Mouse (Mus musculus): ENCODE results near the gene Zc3hc1. TPM values are rescaled to one million over a fixed set of nuclear protein-coding genes. Genes with fewer than 3 reads are reported as not detected.

Gene Zc3hc1
- 69.4 and 78.3 TPM in 2 replicates for polyA plus RNA-seq (2014; fragmentation: Nextera tagmentation; extraction: Ambion mirVana)

DNA sequence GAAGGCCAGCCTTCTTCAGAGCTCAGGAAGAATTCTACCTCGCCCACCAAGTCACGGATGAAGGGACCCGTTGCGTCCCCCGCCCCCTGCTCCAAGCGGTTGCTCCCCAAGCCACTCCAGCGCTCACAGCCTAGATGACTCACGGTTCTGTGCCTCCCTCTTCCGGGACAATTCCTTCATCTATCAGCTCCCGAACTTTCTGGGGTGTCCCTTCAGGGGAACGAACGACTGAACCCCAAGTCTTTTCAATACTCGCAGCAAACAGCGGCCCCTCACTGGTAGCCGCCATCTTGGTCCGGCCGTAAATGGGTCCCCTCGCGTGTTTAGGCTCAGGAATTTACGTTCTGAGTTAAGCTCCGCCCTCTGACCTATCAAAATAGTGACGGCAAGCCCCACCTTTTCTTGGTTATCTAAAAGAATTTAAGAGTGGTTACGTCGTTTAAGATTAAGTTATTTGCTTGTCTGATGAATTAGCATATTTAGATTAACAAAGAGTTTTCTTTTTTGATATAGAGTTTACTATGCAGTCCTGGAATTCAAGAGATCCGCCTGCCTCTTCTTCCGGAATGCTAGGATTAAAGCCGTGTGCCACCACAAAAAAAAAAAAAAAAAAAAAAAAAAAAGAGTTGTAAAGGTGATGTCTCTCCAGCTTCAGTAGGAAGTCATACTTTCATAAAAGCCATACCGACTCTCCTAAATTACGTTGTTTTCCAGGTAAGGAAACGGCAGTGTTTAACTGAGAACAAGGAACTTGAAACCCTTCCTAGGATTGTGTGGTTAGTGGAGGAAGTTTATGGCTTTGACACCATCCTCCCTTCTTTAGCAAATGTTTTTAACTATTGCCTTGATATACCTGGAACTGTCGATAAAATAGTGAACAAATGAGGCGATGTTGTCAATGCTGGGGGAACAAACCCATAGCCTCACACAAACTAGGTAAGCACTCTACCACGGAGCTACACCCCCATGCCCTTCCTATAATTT is at the start of gene Zc3hc1:
Gene Zc3hc1 (minus strand): TSS at position 315 of the 984 bp plus-strand sequence.
- WGBS = 17% methylated on average over 33 of the region's 33 CpGs
- Histone ChIP-seq H3K9me3 (ENCODE audit: control insufficient read depth, low read length) (no peaks in the 10 kb centered on the region), H3K9ac (ENCODE audit: low read depth, low read length) (peak within 1 kb of the TSS; percentile 71), H3K4me3 (ENCODE audit: low read length) (peak within 1 kb of the TSS; percentile 81), H3K27ac (ENCODE audit: low read depth, low read length) (0 out of 2 replicates have a peak within 1 kb of the TSS, but pooled peaks have one; percentile 62), H3K4me2 (replicated peaks; ENCODE audit: low read depth, low read length) (peak within 1 kb of the TSS; percentile 39), H3K27me3 (ENCODE audit: control insufficient read depth, insufficient read depth, low read length) (no peaks in the 10 kb centered on the region), H3K36me3 (ENCODE audit: control insufficient read depth, insufficient read depth, low read length) (peaks cover 13% of the 10 kb centered on the region), H3K4me1 (ENCODE audit: control insufficient read depth, insufficient read depth, low read length) (no peaks in the 10 kb centered on the region)
- ATAC-seq (ENCODE audit: low FRiP score, low TSS enrichment) = peak; percentile 80

DNA sequence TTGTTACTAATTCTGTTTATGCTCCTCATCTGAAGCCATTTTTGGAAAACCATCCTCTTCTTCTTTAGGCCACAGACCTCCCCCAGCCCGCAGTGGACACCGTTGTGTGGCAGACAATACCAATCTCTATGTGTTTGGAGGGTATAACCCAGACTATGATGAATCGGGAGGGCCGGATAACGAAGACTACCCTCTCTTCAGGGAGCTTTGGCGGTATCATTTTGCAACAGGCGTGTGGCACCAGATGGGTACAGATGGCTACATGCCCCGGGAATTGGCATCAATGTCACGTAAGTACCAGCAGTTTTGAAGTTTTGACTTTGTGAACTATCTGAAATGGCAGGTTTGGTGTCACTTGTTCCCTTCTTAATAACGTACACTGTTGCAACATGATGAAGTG is 48.7 kb upstream of the Zc3hc1 start:
- peaks cover 45% of the 10 kb centered on the region for H3K36me3 ChIP-seq (ENCODE audit: control insufficient read depth, insufficient read depth, low read length)
- no peak overlapping the region for H3K4me2 ChIP-seq (replicated peaks; ENCODE audit: low read depth, low read length)
- H3K9me3 ChIP-seq (ENCODE audit: control insufficient read depth, low read length) = no peaks in the 10 kb centered on the region
- H3K27me3 ChIP-seq (ENCODE audit: control insufficient read depth, insufficient read depth, low read length) = no peaks in the 10 kb centered on the region
- no peak for ATAC-seq (ENCODE audit: low FRiP score, low TSS enrichment)
- no peak overlapping the region for H3K9ac ChIP-seq (ENCODE audit: low read depth, low read length)
- H3K4me3 ChIP-seq (ENCODE audit: low read length) = no peak overlapping the region
- no peak overlapping the region for H3K27ac ChIP-seq (ENCODE audit: low read depth, low read length)
- H3K4me1 ChIP-seq (ENCODE audit: control insufficient read depth, insufficient read depth, low read length) = 0 out of 2 replicates have a peak, but pooled peaks cover 2% of the 10 kb centered on the region
- 99% methylated on average over 10 of the region's 10 CpGs for WGBS

DNA sequence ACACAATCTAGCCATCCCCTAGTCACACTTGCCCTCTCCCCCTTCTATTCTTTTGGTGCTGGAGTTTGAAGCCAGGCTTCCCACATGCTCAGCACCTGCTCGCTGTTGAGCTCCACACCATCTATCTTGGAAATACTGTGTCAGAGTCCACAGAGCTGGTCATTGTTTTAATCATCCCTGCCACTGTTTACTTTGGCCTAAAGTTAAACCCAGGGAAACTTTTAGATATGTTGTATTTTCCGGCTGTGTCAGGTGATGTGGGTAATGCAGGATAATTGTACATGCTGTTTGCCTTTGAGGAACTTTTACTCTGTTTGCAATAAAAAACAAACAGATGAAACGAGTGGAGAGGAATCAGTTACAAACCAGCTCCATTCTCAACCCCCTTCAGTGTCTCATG is 46.2 kb upstream of the Zc3hc1 start:
- no peak for ATAC-seq (ENCODE audit: low FRiP score, low TSS enrichment)
- no peaks in the 10 kb centered on the region for H3K27me3 ChIP-seq (ENCODE audit: control insufficient read depth, insufficient read depth, low read length)
- peaks cover 22% of the 10 kb centered on the region for H3K36me3 ChIP-seq (ENCODE audit: control insufficient read depth, insufficient read depth, low read length)
- H3K4me1 ChIP-seq (ENCODE audit: control insufficient read depth, insufficient read depth, low read length) = 0 out of 2 replicates have a peak, but pooled peaks cover 2% of the 10 kb centered on the region
- 45% methylated on average over 3 of the region's 3 CpGs for WGBS
- no peak overlapping the region for H3K9ac ChIP-seq (ENCODE audit: low read depth, low read length)
- H3K9me3 ChIP-seq (ENCODE audit: control insufficient read depth, low read length) = no peaks in the 10 kb centered on the region
- 0 out of 2 replicates have a peak overlapping the region, but pooled peaks have one; percentile 9 for H3K27ac ChIP-seq (ENCODE audit: low read depth, low read length)
- no peak overlapping the region for H3K4me3 ChIP-seq (ENCODE audit: low read length)
- H3K4me2 ChIP-seq (replicated peaks; ENCODE audit: low read depth, low read length) = no peak overlapping the region

DNA sequence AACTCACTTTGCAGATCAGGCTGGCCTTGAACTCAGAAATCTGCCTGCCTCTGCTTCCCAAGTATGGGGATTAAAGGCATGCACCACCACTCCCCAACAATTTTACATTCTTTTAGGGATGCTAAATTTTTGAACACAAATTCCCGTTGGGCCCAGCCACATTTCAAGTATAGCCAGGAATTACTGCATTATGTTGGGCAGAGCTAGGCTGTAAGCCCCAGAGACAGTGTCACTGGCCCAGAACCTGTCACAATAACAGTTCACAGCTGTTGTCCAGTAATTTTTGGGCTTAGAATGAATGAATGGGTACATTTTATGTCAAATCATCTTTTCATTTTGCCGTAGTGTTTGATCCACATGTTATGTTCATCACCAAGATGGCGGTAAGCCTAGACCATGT is 45.6 kb upstream of the Zc3hc1 start:
- 93% methylated on average over 3 of the region's 3 CpGs for WGBS
- H3K4me1 ChIP-seq (ENCODE audit: control insufficient read depth, insufficient read depth, low read length) = 0 out of 2 replicates have a peak, but pooled peaks cover 2% of the 10 kb centered on the region
- no peak for ATAC-seq (ENCODE audit: low FRiP score, low TSS enrichment)
- H3K9me3 ChIP-seq (ENCODE audit: control insufficient read depth, low read length) = no peaks in the 10 kb centered on the region
- peaks cover 18% of the 10 kb centered on the region for H3K36me3 ChIP-seq (ENCODE audit: control insufficient read depth, insufficient read depth, low read length)
- H3K27me3 ChIP-seq (ENCODE audit: control insufficient read depth, insufficient read depth, low read length) = no peaks in the 10 kb centered on the region
- no peak overlapping the region for H3K4me2 ChIP-seq (replicated peaks; ENCODE audit: low read depth, low read length)
- H3K9ac ChIP-seq (ENCODE audit: low read depth, low read length) = no peak overlapping the region
- H3K4me3 ChIP-seq (ENCODE audit: low read length) = no peak overlapping the region
- no peak overlapping the region for H3K27ac ChIP-seq (ENCODE audit: low read depth, low read length)

DNA sequence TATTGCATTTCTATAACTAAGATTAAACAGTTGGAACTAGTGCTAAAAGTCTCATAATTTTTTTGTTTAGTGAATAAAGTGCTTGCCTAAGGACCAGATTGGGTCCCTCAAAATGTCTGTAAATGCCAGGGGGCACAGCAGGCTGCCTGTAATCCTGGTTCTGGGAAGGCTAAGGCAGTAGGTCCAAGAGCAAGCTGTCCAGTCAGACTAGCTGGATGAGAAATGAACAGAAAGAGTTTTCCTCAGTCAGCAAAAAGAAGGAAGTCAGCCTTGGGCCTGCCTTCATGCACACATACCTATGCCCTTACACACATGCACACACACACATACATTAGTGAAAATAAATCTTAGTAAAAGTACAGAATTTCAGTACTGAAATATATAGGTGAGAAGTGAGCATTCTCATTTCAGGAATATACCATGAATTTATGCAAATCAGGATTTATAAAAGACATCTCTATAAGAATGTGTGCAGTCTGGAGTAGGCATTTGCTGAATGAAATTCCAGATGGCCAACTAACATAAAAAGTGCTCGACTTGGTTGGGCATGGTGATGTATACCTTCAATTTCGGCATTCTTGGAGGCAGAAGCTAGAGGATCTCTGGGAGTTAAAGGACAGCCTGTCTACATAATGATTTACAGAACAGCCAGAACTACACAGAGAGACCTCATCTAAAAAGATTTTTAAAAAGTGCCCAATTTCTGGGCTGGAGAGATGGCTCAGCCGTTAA is 41.8 kb upstream of the Zc3hc1 start:
- 61% methylated on average over 3 of the region's 3 CpGs for WGBS
- ATAC-seq (ENCODE audit: low FRiP score, low TSS enrichment) = no peak
- Histone ChIP-seq H3K4me2 (replicated peaks; ENCODE audit: low read depth, low read length) (no peak overlapping the region), H3K27ac (ENCODE audit: low read depth, low read length) (no peak overlapping the region), H3K9me3 (ENCODE audit: control insufficient read depth, low read length) (no peaks in the 10 kb centered on the region), H3K9ac (ENCODE audit: low read depth, low read length) (no peak overlapping the region), H3K4me3 (ENCODE audit: low read length) (no peak overlapping the region), H3K36me3 (ENCODE audit: control insufficient read depth, insufficient read depth, low read length) (peaks cover 3% of the 10 kb centered on the region; the same call in 1 of the 2 replicates), H3K27me3 (ENCODE audit: control insufficient read depth, insufficient read depth, low read length) (no peaks in the 10 kb centered on the region), H3K4me1 (ENCODE audit: control insufficient read depth, insufficient read depth, low read length) (0 out of 2 replicates have a peak, but pooled peaks cover 2% of the 10 kb centered on the region)

DNA sequence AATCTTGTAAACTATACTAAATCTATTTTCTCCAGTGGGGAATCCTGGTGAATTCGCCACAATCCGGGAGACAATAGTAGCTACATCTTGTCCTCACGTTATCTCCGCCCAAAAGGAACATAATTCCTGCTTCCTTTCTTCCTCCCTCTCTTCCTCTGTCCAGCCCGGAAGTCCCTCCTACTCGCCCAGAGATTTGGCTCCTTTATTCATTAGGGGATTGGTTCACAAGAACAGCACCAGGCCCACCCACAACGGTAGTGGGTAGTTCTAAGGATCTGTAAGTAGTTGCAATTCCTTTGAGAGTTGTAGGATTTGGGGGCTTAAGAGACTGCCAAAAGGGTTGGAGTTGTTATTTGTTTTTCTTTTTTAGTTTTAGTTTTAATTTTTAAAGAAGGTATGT is 26.0 kb upstream of the Zc3hc1 start:
- H3K4me3 ChIP-seq (ENCODE audit: low read length) = no peak overlapping the region
- peaks cover 10% of the 10 kb centered on the region for H3K36me3 ChIP-seq (ENCODE audit: control insufficient read depth, insufficient read depth, low read length)
- 81% methylated on average over 7 of the region's 7 CpGs for WGBS
- H3K9ac ChIP-seq (ENCODE audit: low read depth, low read length) = no peak overlapping the region
- no peak overlapping the region for H3K4me2 ChIP-seq (replicated peaks; ENCODE audit: low read depth, low read length)
- H3K27me3 ChIP-seq (ENCODE audit: control insufficient read depth, insufficient read depth, low read length) = no peaks in the 10 kb centered on the region
- no peak for ATAC-seq (ENCODE audit: low FRiP score, low TSS enrichment)
- H3K27ac ChIP-seq (ENCODE audit: low read depth, low read length) = no peak overlapping the region
- no peaks in the 10 kb centered on the region for H3K4me1 ChIP-seq (ENCODE audit: control insufficient read depth, insufficient read depth, low read length)
- H3K9me3 ChIP-seq (ENCODE audit: control insufficient read depth, low read length) = no peaks in the 10 kb centered on the region

DNA sequence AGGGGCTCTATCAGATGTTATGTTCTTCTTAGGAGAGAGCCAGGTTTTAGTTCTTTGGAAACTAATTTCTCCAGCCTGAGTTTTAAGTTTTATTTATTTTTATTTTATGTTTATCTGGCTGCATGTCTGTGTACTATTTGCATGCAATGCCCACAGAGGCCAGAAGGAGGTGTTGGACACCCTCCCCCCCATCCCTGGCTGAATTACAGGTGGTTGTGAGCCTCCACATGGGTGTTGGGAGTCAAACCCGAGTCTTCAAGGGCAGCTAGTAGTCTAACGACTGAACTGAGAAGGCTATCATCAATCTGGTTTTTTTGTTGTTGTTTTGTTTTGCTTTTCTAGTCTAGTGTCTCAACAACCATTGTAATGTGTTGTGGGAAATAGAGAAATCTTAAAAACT is 25.3 kb upstream of the Zc3hc1 start:
- Histone ChIP-seq H3K4me3 (ENCODE audit: low read length) (no peak overlapping the region), H3K27me3 (ENCODE audit: control insufficient read depth, insufficient read depth, low read length) (no peaks in the 10 kb centered on the region), H3K9ac (ENCODE audit: low read depth, low read length) (no peak overlapping the region), H3K4me2 (replicated peaks; ENCODE audit: low read depth, low read length) (no peak overlapping the region), H3K4me1 (ENCODE audit: control insufficient read depth, insufficient read depth, low read length) (no peaks in the 10 kb centered on the region), H3K36me3 (ENCODE audit: control insufficient read depth, insufficient read depth, low read length) (peaks cover 8% of the 10 kb centered on the region), H3K9me3 (ENCODE audit: control insufficient read depth, low read length) (no peaks in the 10 kb centered on the region), H3K27ac (ENCODE audit: low read depth, low read length) (no peak overlapping the region)
- 84% methylated on average over 2 of the region's 2 CpGs for WGBS
- no peak for ATAC-seq (ENCODE audit: low FRiP score, low TSS enrichment)

DNA sequence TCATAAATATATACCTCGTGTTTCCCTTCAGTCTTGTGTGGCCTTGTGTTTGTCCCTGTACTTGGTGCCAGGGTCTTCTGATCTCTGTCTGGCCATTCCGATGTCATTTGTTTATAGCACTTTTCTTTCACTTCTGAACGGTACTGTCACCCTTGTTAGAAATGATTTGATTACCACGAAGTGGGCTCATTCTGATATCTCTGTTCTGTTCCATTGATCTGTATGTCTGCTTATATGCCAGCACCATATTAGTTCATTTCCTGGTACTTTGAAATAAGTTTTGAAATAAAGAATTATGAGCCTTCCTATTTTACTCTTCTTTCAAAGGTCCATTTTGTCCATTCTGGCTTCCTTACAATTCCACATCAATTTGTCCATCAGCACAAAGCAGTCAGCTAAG is 20.5 kb upstream of the Zc3hc1 start:
- H3K4me1 ChIP-seq (ENCODE audit: control insufficient read depth, insufficient read depth, low read length) = 0 out of 2 replicates have a peak, but pooled peaks cover 3% of the 10 kb centered on the region
- H3K9ac ChIP-seq (ENCODE audit: low read depth, low read length) = no peak overlapping the region
- no peak overlapping the region for H3K27ac ChIP-seq (ENCODE audit: low read depth, low read length)
- no peaks in the 10 kb centered on the region for H3K27me3 ChIP-seq (ENCODE audit: control insufficient read depth, insufficient read depth, low read length)
- H3K4me2 ChIP-seq (replicated peaks; ENCODE audit: low read depth, low read length) = no peak overlapping the region
- no peaks in the 10 kb centered on the region for H3K9me3 ChIP-seq (ENCODE audit: control insufficient read depth, low read length)
- WGBS = 74% methylated on average over 4 of the region's 4 CpGs
- H3K4me3 ChIP-seq (ENCODE audit: low read length) = no peak overlapping the region
- no peak for ATAC-seq (ENCODE audit: low FRiP score, low TSS enrichment)
- no peaks in the 10 kb centered on the region; the same call in 1 of the 2 replicates for H3K36me3 ChIP-seq (ENCODE audit: control insufficient read depth, insufficient read depth, low read length)

Measured in kidney, embryonic 14.5 days (tissue).